Mouse (Mus musculus) hindbrain, embryonic 12.5 days (tissue): ENCODE measurements around the gene Sv2c. TPM values are rescaled to one million over a fixed set of nuclear protein-coding genes. Genes with fewer than 3 reads are reported as not detected.

ENCODE experiments used
- ATAC-seq: fragments of 200-750 bp; cut with Nextera tagmentation; 2 replicates; pipeline ENCODE4 v1.8.0; 2017; ENCODE audit warnings: moderate TSS enrichment; ENCODE audit not compliant: low FRiP score
- H3K27ac ChIP-seq: fragments of 300-500 bp; sonication (generic); 2 replicates; pipeline ENCODE4 v1.5.1; 2016; ENCODE audit warnings: mild to moderate bottlenecking
- H3K27me3 ChIP-seq: fragments of 300-500 bp; sonication (generic); 2 replicates; pipeline ENCODE4 v1.6.1; 2016; ENCODE audit warnings: mild to moderate bottlenecking
- H3K36me3 ChIP-seq: fragments of 300-500 bp; sonication (generic); 2 replicates; pipeline ENCODE4 v1.6.1; 2016; ENCODE audit warnings: mild to moderate bottlenecking
- H3K4me1 ChIP-seq: fragments of 300-500 bp; sonication (generic); 2 replicates; pipeline ENCODE4 v1.6.1; 2016
- H3K4me2 ChIP-seq: fragments of 300-500 bp; sonication (generic); replicated peaks from 2 replicates; pipeline ENCODE4 v1.6.1; 2016; ENCODE audit warnings: mild to moderate bottlenecking
- H3K4me3 ChIP-seq: fragments of 300-500 bp; sonication (generic); 2 replicates; pipeline ENCODE4 v1.5.1; 2016; ENCODE audit warnings: mild to moderate bottlenecking
- H3K9ac ChIP-seq: fragments of 300-500 bp; sonication (generic); 2 replicates; pipeline ENCODE4 v1.6.1; 2016; ENCODE audit warnings: mild to moderate bottlenecking, moderate library complexity
- H3K9me3 ChIP-seq: fragments of 300-500 bp; sonication (generic); replicated peaks from 2 replicates; pipeline ENCODE4 v1.6.1; 2016; ENCODE audit warnings: mild to moderate bottlenecking
- WGBS: fragments of 180-500 bp; shearing (Covaris S2); methylation state at CpG from one replicate; pipeline ENCODE4 v1.1.7; 2016; 5-methylcytosine and 5-hydroxymethylcytosine counted together
- polyA plus RNA-seq: library from polyadenylated mRNA; unstranded; fragments of >200 nt; fragmentation: Nextera tagmentation; extraction: Ambion mirVana; gene quantifications from 2 replicates; pipeline ENCODE4 v1.2.1, GENCODE M21; 2016

Gene Sv2c
- polyA plus RNA-seq, 1 experiment from 2014 or later = 10.9 TPM

GRCm38 (mm10) chr13:95950434-95951091, 181.8 kb downstream of the Sv2c start:
- Histone ChIP-seq H3K9ac (no peak overlapping the region), H3K9me3 (no peaks in the 10 kb centered on the region), H3K36me3 (no peaks in the 10 kb centered on the region), H3K27me3 (no peaks in the 10 kb centered on the region), H3K27ac (no peak overlapping the region), H3K4me1 (peaks cover 7% of the 10 kb centered on the region), H3K4me3 (no peak overlapping the region), H3K4me2 (no peak overlapping the region)
- 84% methylated on average over 11 of the region's 11 CpGs for WGBS
- ATAC-seq = no peak

GRCm38 (mm10) chr13:95949356-95949755, 183.0 kb downstream of the Sv2c start:
- H3K36me3 ChIP-seq = no peaks in the 10 kb centered on the region
- H3K27me3 ChIP-seq = no peaks in the 10 kb centered on the region
- peaks cover 7% of the 10 kb centered on the region for H3K4me1 ChIP-seq
- no peak for ATAC-seq
- H3K4me3 ChIP-seq = no peak overlapping the region
- 83% methylated on average over 4 of the region's 4 CpGs for WGBS
- no peak overlapping the region for H3K27ac ChIP-seq
- H3K4me2 ChIP-seq = no peak overlapping the region
- H3K9me3 ChIP-seq = no peaks in the 10 kb centered on the region
- H3K9ac ChIP-seq = no peak overlapping the region

GRCm38 (mm10) chr13:95948821-95949220, 183.6 kb downstream of the Sv2c start:
- no peak for ATAC-seq
- 85% methylated on average over 4 of the region's 4 CpGs for WGBS
- Histone ChIP-seq H3K36me3 (no peaks in the 10 kb centered on the region), H3K9ac (no peak overlapping the region), H3K27ac (no peak overlapping the region), H3K4me3 (no peak overlapping the region), H3K4me2 (no peak overlapping the region), H3K27me3 (no peaks in the 10 kb centered on the region), H3K9me3 (no peaks in the 10 kb centered on the region), H3K4me1 (peaks cover 5% of the 10 kb centered on the region)

GRCm38 (mm10) chr13:95948394-95948793, 184.0 kb downstream of the Sv2c start:
- no peak overlapping the region for H3K4me2 ChIP-seq
- H3K36me3 ChIP-seq = no peaks in the 10 kb centered on the region
- H3K9me3 ChIP-seq = no peaks in the 10 kb centered on the region
- ATAC-seq = no peak
- H3K27ac ChIP-seq = no peak overlapping the region
- H3K4me3 ChIP-seq = no peak overlapping the region
- H3K9ac ChIP-seq = no peak overlapping the region
- H3K27me3 ChIP-seq = no peaks in the 10 kb centered on the region
- 98% methylated on average over 4 of the region's 4 CpGs for WGBS
- H3K4me1 ChIP-seq = peaks cover under 1% of the 10 kb centered on the region; the same call in 1 of the 2 replicates

GRCm38 (mm10) chr13:95945937-95946507, 186.4 kb downstream of the Sv2c start:
- Histone ChIP-seq H3K4me1 (no peaks in the 10 kb centered on the region), H3K4me2 (no peak overlapping the region), H3K27ac (no peak overlapping the region), H3K4me3 (no peak overlapping the region), H3K27me3 (no peaks in the 10 kb centered on the region), H3K36me3 (no peaks in the 10 kb centered on the region), H3K9ac (no peak overlapping the region), H3K9me3 (no peaks in the 10 kb centered on the region)
- WGBS = 60% methylated on average over 5 of the region's 5 CpGs
- ATAC-seq = no peak

- no peaks in the 10 kb centered on the region for H3K27me3 ChIP-seq
- H3K4me1 ChIP-seq = no peaks in the 10 kb centered on the region
- ATAC-seq = no peak
- no peak overlapping the region for H3K4me3 ChIP-seq
- H3K4me2 ChIP-seq = no peak overlapping the region
- 89% methylated on average over 6 of the region's 6 CpGs for WGBS
- H3K9me3 ChIP-seq = no peaks in the 10 kb centered on the region
- H3K9ac ChIP-seq = no peak overlapping the region
- no peaks in the 10 kb centered on the region for H3K36me3 ChIP-seq
- H3K27ac ChIP-seq = no peak overlapping the region
These were observed 187.8 kb downstream of the Sv2c start for GRCm38 (mm10) chr13:95944621-95945020.

- Histone ChIP-seq H3K4me1 (no peaks in the 10 kb centered on the region), H3K36me3 (no peaks in the 10 kb centered on the region), H3K27ac (no peak overlapping the region), H3K9me3 (no peaks in the 10 kb centered on the region), H3K4me2 (no peak overlapping the region), H3K9ac (no peak overlapping the region), H3K27me3 (no peaks in the 10 kb centered on the region), H3K4me3 (no peak overlapping the region)
- ATAC-seq = no peak
- WGBS = 83% methylated on average over 3 of the region's 3 CpGs
These were observed 188.5 kb downstream of the Sv2c start for GRCm38 (mm10) chr13:95943919-95944318.

- Histone ChIP-seq H3K4me1 (no peaks in the 10 kb centered on the region), H3K9me3 (no peaks in the 10 kb centered on the region), H3K4me2 (no peak overlapping the region), H3K27me3 (no peaks in the 10 kb centered on the region), H3K27ac (no peak overlapping the region), H3K9ac (no peak overlapping the region), H3K36me3 (no peaks in the 10 kb centered on the region), H3K4me3 (no peak overlapping the region)
- ATAC-seq = no peak
- 51% methylated on average over 2 of the region's 2 CpGs for WGBS
These were observed 189.8 kb downstream of the Sv2c start for GRCm38 (mm10) chr13:95942587-95942986.

GRCm38 (mm10) chr13:95941861-95942260, 190.5 kb downstream of the Sv2c start:
- Histone ChIP-seq H3K36me3 (no peaks in the 10 kb centered on the region), H3K4me3 (no peak overlapping the region), H3K9ac (no peak overlapping the region), H3K27ac (no peak overlapping the region), H3K9me3 (no peaks in the 10 kb centered on the region), H3K4me1 (no peaks in the 10 kb centered on the region), H3K4me2 (no peak overlapping the region), H3K27me3 (no peaks in the 10 kb centered on the region)
- ATAC-seq = no peak
- WGBS = 87% methylated on average over 4 of the region's 4 CpGs

GRCm38 (mm10) chr13:95940811-95941210, 191.6 kb downstream of the Sv2c start:
- ATAC-seq = no peak
- Histone ChIP-seq H3K4me2 (no peak overlapping the region), H3K9me3 (no peaks in the 10 kb centered on the region), H3K4me1 (no peaks in the 10 kb centered on the region), H3K9ac (no peak overlapping the region), H3K27ac (no peak overlapping the region), H3K4me3 (no peak overlapping the region), H3K27me3 (no peaks in the 10 kb centered on the region), H3K36me3 (no peaks in the 10 kb centered on the region)
- 57% methylated on average over 5 of the region's 5 CpGs for WGBS

- Histone ChIP-seq H3K4me3 (no peak overlapping the region), H3K27ac (no peak overlapping the region), H3K4me1 (no peaks in the 10 kb centered on the region), H3K27me3 (no peaks in the 10 kb centered on the region), H3K36me3 (no peaks in the 10 kb centered on the region), H3K9ac (no peak overlapping the region), H3K9me3 (peaks cover 6% of the 10 kb centered on the region; the same call in 1 of the 2 replicates), H3K4me2 (no peak overlapping the region)
- no peak for ATAC-seq
- 70% methylated on average over 2 of the region's 2 CpGs for WGBS
These were observed 208.2 kb downstream of the Sv2c start for GRCm38 (mm10) chr13:95924201-95924621.

- Histone ChIP-seq H3K36me3 (no peaks in the 10 kb centered on the region), H3K4me2 (no peak overlapping the region), H3K27ac (no peak overlapping the region), H3K4me3 (no peak overlapping the region), H3K4me1 (no peaks in the 10 kb centered on the region), H3K9me3 (peaks cover 6% of the 10 kb centered on the region; the same call in 1 of the 2 replicates), H3K27me3 (no peaks in the 10 kb centered on the region), H3K9ac (no peak overlapping the region)
- no peak for ATAC-seq
- WGBS = 91% methylated on average over 4 of the region's 4 CpGs
These were observed 209.8 kb downstream of the Sv2c start for GRCm38 (mm10) chr13:95922626-95923025.
